Mouse (Mus musculus) CH12.LX (cell line): ENCODE measurements around the gene Degs2. TPM values are rescaled to one million over a fixed set of nuclear protein-coding genes. Genes with fewer than 3 reads are reported as not detected.

Experiments
- DNase-seq: peaks from one replicate; pipeline ENCODE4 v3.0.0-alpha.2; 2013; ENCODE audit errors: extremely low read depth
- H3K27ac ChIP-seq: 2 replicates; pipeline ENCODE4 v1.5.1; 2012; ENCODE audit warnings: low read depth, mild to moderate bottlenecking, control low read depth, moderate library complexity; ENCODE audit not compliant: insufficient read depth
- H3K27me3 ChIP-seq: replicated peaks from 2 replicates; pipeline ENCODE3; 2012; ENCODE audit warnings: inconsistent platforms
- H3K36me3 ChIP-seq, 2 experiments: replicated peaks in 1 of 2; 2 replicates each; pipeline versions ENCODE3 to v1.6.1; 2012; ENCODE audit warnings: inconsistent platforms in 1 of 2, low read length in 1 of 2, mild to moderate bottlenecking in 1 of 2, mixed read lengths in 1 of 2, moderate library complexity in 1 of 2; ENCODE audit not compliant: control insufficient read depth in 1 of 2, insufficient read depth in 1 of 2
- H3K4me1 ChIP-seq, 2 experiments: 2 replicates each; pipeline ENCODE4 v1.6.1; 2012; ENCODE audit warnings: inconsistent platforms in 1 of 2, moderate library complexity in 1 of 2; ENCODE audit not compliant: insufficient read depth in 2 of 2, control insufficient read depth in 1 of 2
- H3K4me2 ChIP-seq: 2 replicates; pipeline ENCODE4 v1.6.1; 2012; ENCODE audit warnings: low read depth, mild to moderate bottlenecking, control low read depth; ENCODE audit not compliant: poor library complexity, insufficient read depth, severe bottlenecking
- H3K4me3 ChIP-seq, 3 experiments: fragments of 150-350 bp in 1 of 3; sonication (generic) in 1 of 3; replicated peaks in 1 of 3; 2 replicates each; pipeline versions ENCODE3 to v1.5.1; 2011 to 2012; ENCODE audit warnings: low read depth in 2 of 3, low read length in 2 of 3, mild to moderate bottlenecking in 2 of 3, moderate library complexity in 2 of 3, control low read depth in 1 of 3, improper control_type of control experiment in 1 of 3, inconsistent platforms in 1 of 3, mixed read lengths in 1 of 3; ENCODE audit not compliant: poor library complexity in 1 of 3
- H3K79me2 ChIP-seq: replicated peaks from 2 replicates; pipeline ENCODE4 v1.6.1; 2012; ENCODE audit warnings: mild to moderate bottlenecking, moderate library complexity; ENCODE audit not compliant: control insufficient read depth, poor library complexity, insufficient read depth, severe bottlenecking; ENCODE audit errors: extremely low read depth
- H3K9ac ChIP-seq: 2 replicates; pipeline ENCODE4 v1.6.1; 2012; ENCODE audit warnings: low read depth, mild to moderate bottlenecking, control low read depth, moderate library complexity; ENCODE audit not compliant: insufficient read depth
- H3K9me3 ChIP-seq: replicated peaks from 2 replicates; pipeline ENCODE3; 2012; ENCODE audit warnings: low read length, inconsistent platforms, mixed read lengths
- BHLHE40 ChIP-seq: IDR thresholded peaks from 2 replicates; pipeline ENCODE4 v1.6.1; 2011; ENCODE audit warnings: mild to moderate bottlenecking, low read depth, low read length, improper control_type of control experiment
- CHD1 ChIP-seq: IDR thresholded peaks from 2 replicates; pipeline ENCODE4 v1.6.1; 2012; ENCODE audit warnings: low read depth, low read length, improper control_type of control experiment, inconsistent platforms
- CHD2 ChIP-seq: IDR thresholded peaks from 2 replicates; pipeline ENCODE4 v1.6.1; 2011; ENCODE audit warnings: low read length, improper control_type of control experiment
- EP300 ChIP-seq: IDR thresholded peaks from 2 replicates; pipeline ENCODE4 v1.6.1; 2011; ENCODE audit warnings: low read length, improper control_type of control experiment
- GABPA ChIP-seq: IDR thresholded peaks from 2 replicates; pipeline ENCODE4 v1.6.1; 2012; ENCODE audit warnings: low read depth, low read length, improper control_type of control experiment, inconsistent platforms; ENCODE audit not compliant: insufficient replicate concordance
- HCFC1 ChIP-seq: IDR thresholded peaks from 2 replicates; pipeline ENCODE4 v1.6.1; 2012; ENCODE audit warnings: low read depth, mild to moderate bottlenecking, inconsistent platforms, low read length, improper control_type of control experiment
- JUN ChIP-seq: IDR thresholded peaks from 2 replicates; pipeline ENCODE4 v1.6.1; 2011; ENCODE audit warnings: low read depth, mild to moderate bottlenecking, low read length, improper control_type of control experiment, moderate library complexity; ENCODE audit not compliant: insufficient read depth
- KAT2A ChIP-seq: IDR thresholded peaks from 2 replicates; pipeline ENCODE4 v1.6.1; 2012; ENCODE audit warnings: low read length, improper control_type of control experiment, inconsistent platforms; ENCODE audit not compliant: insufficient replicate concordance
- MAFK ChIP-seq: IDR thresholded peaks from 2 replicates; pipeline ENCODE4 v1.6.1; 2011; ENCODE audit warnings: low read length, improper control_type of control experiment; ENCODE audit not compliant: insufficient replicate concordance
- MAZ ChIP-seq: IDR thresholded peaks from 2 replicates; pipeline ENCODE4 v1.6.1; 2012; ENCODE audit warnings: low read depth, mild to moderate bottlenecking, inconsistent platforms, low read length, improper control_type of control experiment, moderate library complexity
- MEF2A ChIP-seq: IDR thresholded peaks from 2 replicates; pipeline ENCODE4 v1.6.1; 2014; ENCODE audit warnings: low read depth, mild to moderate bottlenecking, inconsistent platforms, low read length, improper control_type of control experiment, borderline replicate concordance
- NELFE ChIP-seq: IDR thresholded peaks from 2 replicates; pipeline ENCODE4 v1.6.1; 2011; ENCODE audit warnings: low read depth, low read length, improper control_type of control experiment
- NRF1 ChIP-seq: IDR thresholded peaks from 2 replicates; pipeline ENCODE4 v1.6.1; 2014; ENCODE audit warnings: low read depth, mild to moderate bottlenecking, inconsistent platforms, low read length, improper control_type of control experiment, moderate library complexity
- PAX5 ChIP-seq: IDR thresholded peaks from 2 replicates; pipeline ENCODE4 v1.6.1; 2012; ENCODE audit warnings: low read length, inconsistent platforms, mixed read lengths
- POLR2A ChIP-seq: IDR thresholded peaks from 2 replicates; pipeline ENCODE4 v1.6.1; 2011; ENCODE audit warnings: low read depth, mild to moderate bottlenecking, improper control_type of control experiment, low read length
- SIN3A ChIP-seq: IDR thresholded peaks from 2 replicates; pipeline ENCODE4 v1.6.1; 2012; ENCODE audit warnings: low read length, improper control_type of control experiment, inconsistent platforms
- TBP ChIP-seq: conservative IDR thresholded peaks from 2 replicates; pipeline ENCODE4 v1.6.1; 2011; ENCODE audit warnings: low read depth, low read length, improper control_type of control experiment
- TCF12 ChIP-seq: IDR thresholded peaks from 2 replicates; pipeline ENCODE4 v1.6.1; 2014; ENCODE audit warnings: low read depth, mild to moderate bottlenecking, inconsistent platforms, low read length, improper control_type of control experiment
- UBTF ChIP-seq: IDR thresholded peaks from 2 replicates; pipeline ENCODE4 v1.6.1; 2012; ENCODE audit warnings: low read depth, mild to moderate bottlenecking, inconsistent platforms, low read length, improper control_type of control experiment, moderate library complexity
- dilution Hi-C: fragments of 300-500 bp; cut with MboI; formaldehyde crosslinking; loops from 2 replicates; pipeline ENCODE4 v1.14.3; 2020; ENCODE audit warnings: low sequenced_read_pairs; ENCODE audit not compliant: extremely low pct_unique_long_range_greater_than_20kb, extremely low pct_ligation_motif_present
- in situ Hi-C: fragments of 300-500 bp; cut with MboI; formaldehyde crosslinking; loops from 3 replicates; pipeline ENCODE4 v1.14.3; 2019; ENCODE audit warnings: low sequenced_read_pairs, low pct_ligation_motif_present, low pct_unique_long_range_greater_than_20kb, mixed read lengths
- polyA plus RNA-seq: library from polyadenylated mRNA; unstranded; fragments of >175 nt; gene quantifications from 2 replicates; pipeline ENCODE4 v1.2.1, GENCODE M21; 2012; ENCODE audit warnings: low read depth; ENCODE audit not compliant: insufficient read length
- total RNA-seq, 2 experiments: library from RNA; depleted of rRNA; stranded (reverse); fragments of 300-350 nt in 1 of 2; fragments of >200 nt in 1 of 2; gene quantifications; 2 replicates each; pipeline ENCODE4 v1.2.3; 2012 to 2014

Degs2 gene
- total and polyA plus RNA-seq, 3 experiments, result not detected

DNA sequence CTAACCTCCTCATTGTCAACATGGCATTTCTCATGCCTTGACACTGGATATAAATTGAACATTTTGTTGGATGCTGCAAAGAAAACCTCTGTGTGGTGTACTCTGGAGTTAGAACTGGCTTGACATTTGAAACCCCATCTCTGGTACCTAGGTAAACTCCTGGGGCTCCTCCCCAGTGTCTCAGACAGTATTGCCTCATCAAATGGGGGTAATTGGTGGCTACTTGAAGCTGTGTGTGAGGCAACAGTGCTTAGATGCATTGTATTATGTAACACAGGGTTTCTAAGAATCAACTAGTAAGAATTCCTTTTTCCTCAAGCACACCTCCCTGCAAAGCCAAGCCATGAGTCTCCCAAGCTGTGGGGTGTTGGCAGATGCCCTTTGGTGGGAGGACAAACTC, 54.3 kb downstream of the Degs2 start:
- Histone ChIP-seq H3K9me3 (peaks cover 19% of the 10 kb centered on the region), H3K36me3 (peaks cover 0 to 38% of the 10 kb centered on the region in 2 experiments)
- dilution Hi-C loops, result no loop called here

GRCm38 (mm10) chr12:108646234-108646633, 55.9 kb downstream of the Degs2 start:
- Histone ChIP-seq H3K27ac (no peak overlapping the region), H3K4me1 (peaks cover 3 to 55% of the 10 kb centered on the region in 2 experiments; a peak in 3 of 4 replicates), H3K4me2 (no peak overlapping the region), H3K4me3 (no peak overlapping the region), H3K79me2 (no peaks in the 10 kb centered on the region), H3K36me3 (peaks cover 0 to 30% of the 10 kb centered on the region in 2 experiments), H3K9me3 (peaks cover 19% of the 10 kb centered on the region), H3K27me3 (no peaks in the 10 kb centered on the region), H3K9ac (no peak overlapping the region)
- in situ Hi-C loops, result no loop called here
- DNase-seq, result no peak
- TF ChIP-seq JUN (no peak), NELFE (no peak), CHD2 (no peak), KAT2A (no peak), GABPA (no peak), CHD1 (no peak)
- dilution Hi-C loops, result no loop called here

More for the DNA sequence above, 54.3 kb downstream of the Degs2 start:
- Histone ChIP-seq H3K79me2 (no peaks in the 10 kb centered on the region), H3K4me2 (no peak overlapping the region), H3K4me3 (no peak overlapping the region)
- in situ Hi-C loops, result no loop called here
- DNase-seq, result no peak
- TF ChIP-seq HCFC1 (no peak), JUN (no peak), MAFK (no peak), CHD1 (no peak), BHLHE40 (no peak), TBP (no peak), MAZ (no peak), POLR2A (no peak), MEF2A (no peak), PAX5 (no peak), KAT2A (no peak), EP300 (no peak), UBTF (no peak), TCF12 (no peak), SIN3A (no peak), NRF1 (no peak)
- TF ChIP-seq, all 38 proteins: peak for 0
- Histone ChIP-seq H3K27me3 (no peaks in the 10 kb centered on the region), H3K9ac (no peak overlapping the region), H3K4me1 (peaks cover 3 to 53% of the 10 kb centered on the region in 2 experiments; a peak in 3 of 4 replicates), H3K27ac (no peak overlapping the region)
